Mouse (Mus musculus): ENCODE data around the gene Pygo2.
A peak's percentile ranks its signal among the peaks of the same experiment; 100 is the strongest.
"Not testable (repeated sequence)": the region's sequence is repeated elsewhere in the genome, so short reads cannot be mapped to it uniquely, and the experiment has no call there.

The Pygo2 gene

GRCm38 (mm10) chr3:89421002-89421774 lies 8.8 kb upstream of the Pygo2 start:
- DNase-seq, result no peak

GRCm38 (mm10) chr3:89421810-89422473 lies 8.1 kb upstream of the Pygo2 start:
- DNase-seq, result no peak

- DNase-seq, result peak; percentile 15
Observed at GRCm38 (mm10) chr3:89422556-89423205, 7.3 kb upstream of the Pygo2 start.

- peak; percentile 12 for DNase-seq
Observed at GRCm38 (mm10) chr3:89424416-89425140, 5.4 kb upstream of the Pygo2 start.

- DNase-seq, result no peak
Observed at GRCm38 (mm10) chr3:89425141-89425525, 4.9 kb upstream of the Pygo2 start.

- DNase-seq, result no peak
Observed at GRCm38 (mm10) chr3:89425876-89426275, 4.1 kb upstream of the Pygo2 start.

GRCm38 (mm10) chr3:89429021-89429420 lies 993 bp upstream of the Pygo2 start:
- DNase-seq, result not testable (repeated sequence)

GRCm38 (mm10) chr3:89432606-89433005 lies 2.6 kb downstream of the Pygo2 start:
- peak; percentile 31 for DNase-seq

- peak; percentile 8 for DNase-seq
Observed at GRCm38 (mm10) chr3:89434532-89434931, 4.5 kb downstream of the Pygo2 start.

GRCm38 (mm10) chr3:89435041-89435440 lies 5.0 kb downstream of the Pygo2 start:
- no peak for DNase-seq

GRCm38 (mm10) chr3:89436176-89437113 lies 6.4 kb downstream of the Pygo2 start, which contains the start of gene Pbxip1:
Gene Pbxip1 (plus strand): TSS chr3:89436706.
- DNase-seq, result peak; percentile 14

- DNase-seq, result no peak
Observed at GRCm38 (mm10) chr3:89437269-89437668, 7.3 kb downstream of the Pygo2 start.

GRCm38 (mm10) chr3:89440691-89441090 lies 10.7 kb downstream of the Pygo2 start:
- DNase-seq, result no peak

GRCm38 (mm10) chr3:89448720-89449537 lies 18.9 kb downstream of the Pygo2 start:
- DNase-seq, result no peak

- peak; percentile 77 for DNase-seq
Observed at GRCm38 (mm10) chr3:89449541-89449940, 19.5 kb downstream of the Pygo2 start.

- no peak for DNase-seq
Observed at GRCm38 (mm10) chr3:89451916-89452315, 21.9 kb downstream of the Pygo2 start.

GRCm38 (mm10) chr3:89454401-89455177 lies 24.6 kb downstream of the Pygo2 start, which contains the start of gene Pmvk:
Gene Pmvk (plus strand): TSS chr3:89454541.
- DNase-seq, result no peak

- DNase-seq, result no peak
Observed at GRCm38 (mm10) chr3:89455786-89456285, 25.8 kb downstream of the Pygo2 start.

GRCm38 (mm10) chr3:89456726-89457665 lies 27.0 kb downstream of the Pygo2 start:
- DNase-seq, result peak; percentile 50

All from cerebellum, adult 9-10 months (tissue).